Mouse (Mus musculus): ENCODE results near the gene Cd59a.

DNA sequence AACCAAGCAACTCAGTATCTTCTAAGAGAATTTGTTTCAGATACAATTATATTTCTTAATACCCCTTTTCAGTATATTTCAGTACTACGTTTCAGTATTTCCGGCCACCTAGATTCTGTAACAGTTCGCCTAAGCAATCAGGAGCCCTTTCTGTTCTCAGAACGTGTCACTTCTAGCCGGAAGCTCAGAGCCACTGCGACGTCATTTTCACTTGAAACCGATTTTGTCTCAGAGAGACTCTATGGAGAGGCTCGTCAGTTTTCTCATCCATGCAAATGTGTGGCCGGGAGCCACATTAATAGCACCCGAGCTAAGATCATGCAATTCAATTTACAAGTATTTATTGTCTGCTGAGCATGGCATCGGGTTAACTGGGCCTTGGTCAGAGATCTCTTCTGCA is 48.4 kb downstream of the Cd59a start:
- TF ChIP-seq POLR2A (IDR thresholded peaks at IDR 0.05; ENCODE audit: insufficient read depth, low read depth, low read length) (no peak), CTCF (IDR thresholded peaks at IDR 0.05) (no peak)
